Mouse (Mus musculus): ENCODE results near the gene Rps25.
"Not testable (repeated sequence)": the region's sequence is repeated elsewhere in the genome, so short reads cannot be mapped to it uniquely, and the experiment has no call there.

Gene Rps25

DNA sequence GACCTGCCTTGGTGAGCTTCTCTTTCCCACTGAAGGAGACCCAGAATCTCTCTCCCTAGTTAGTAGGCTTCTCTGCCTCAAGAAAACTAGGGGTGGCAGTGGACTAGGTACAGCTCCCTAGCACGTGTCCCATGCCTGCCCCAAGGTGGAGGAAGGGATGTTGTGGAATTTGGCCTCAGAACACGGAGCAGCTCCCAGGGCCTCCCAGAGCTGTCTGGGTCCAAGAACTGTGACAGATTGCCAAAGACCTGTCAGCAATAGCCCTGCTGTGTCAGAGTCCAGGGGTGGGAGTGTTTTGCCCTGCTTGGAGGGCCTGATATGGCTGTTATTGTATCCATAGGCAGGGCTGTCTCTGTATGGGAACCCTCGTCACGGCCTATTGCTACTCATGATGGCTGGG lies 5.9 kb upstream of the Rps25 start:
- DNase-seq (ENCODE audit: low spot score in 2 of 2) = no peak

GRCm38 (mm10) chr9:44405011-44405410 lies 1.9 kb upstream of the Rps25 start:
- no peak for DNase-seq (ENCODE audit: low spot score in 2 of 2)

DNA sequence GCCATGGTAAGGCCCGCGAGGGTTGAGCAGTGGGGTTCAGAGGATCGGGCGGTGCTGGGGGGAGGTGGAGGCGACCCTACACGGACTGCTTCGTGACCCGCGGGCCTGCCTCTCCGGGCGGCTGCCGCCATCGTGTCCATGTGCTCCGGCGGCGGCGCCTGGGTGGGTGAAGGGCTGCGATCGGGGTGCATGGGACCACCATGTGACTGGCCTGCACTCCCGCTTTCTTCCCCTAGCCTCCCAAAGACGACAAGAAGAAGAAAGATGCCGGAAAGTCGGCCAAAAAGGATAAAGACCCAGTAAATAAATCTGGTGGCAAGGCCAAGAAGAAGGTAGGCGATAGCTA lies 786 bp downstream of the Rps25 start:
- no peak for DNase-seq (ENCODE audit: low spot score in 2 of 2)

- not testable (repeated sequence) for DNase-seq (ENCODE audit: low spot score in 2 of 2)
Measured at GRCm38 (mm10) chr9:44408693-44409092, 1.8 kb downstream of the Rps25 start.

- DNase-seq (ENCODE audit: low spot score in 2 of 2) = no peak
Measured at GRCm38 (mm10) chr9:44410647-44411336, 3.9 kb downstream of the Rps25 start.

DNA sequence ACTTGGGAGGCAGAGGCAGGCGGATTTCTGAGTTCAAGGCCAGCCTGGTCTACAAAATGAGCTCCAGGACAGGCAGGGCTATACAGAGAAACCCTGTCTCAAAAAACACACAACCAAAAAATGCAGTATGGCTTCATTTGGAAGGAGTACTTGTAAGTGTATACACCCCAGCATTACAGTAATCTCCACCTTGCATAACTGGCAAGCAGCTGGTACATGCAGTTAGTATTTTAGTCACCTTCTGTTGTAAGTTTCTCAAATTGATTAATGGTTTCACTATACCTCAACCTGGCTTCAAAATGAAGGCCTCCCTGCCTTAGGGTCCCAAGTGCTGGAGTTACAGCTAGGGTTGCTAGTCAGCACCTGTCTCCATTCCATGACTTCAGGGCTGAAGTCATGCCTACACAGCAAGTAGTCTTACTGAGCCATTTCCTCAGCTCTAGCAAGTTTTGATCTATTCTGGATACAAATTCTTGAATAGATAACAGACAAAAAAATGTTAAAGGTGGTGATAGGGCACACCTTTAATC lies 4.7 kb downstream of the Rps25 start:
- no peak for DNase-seq (ENCODE audit: low spot score in 2 of 2)

- no peak for DNase-seq (ENCODE audit: low spot score in 2 of 2)
Measured at GRCm38 (mm10) chr9:44412306-44412705, 5.4 kb downstream of the Rps25 start.

- no peak for DNase-seq (ENCODE audit: low spot score in 2 of 2)
Measured at GRCm38 (mm10) chr9:44412781-44413180, 5.8 kb downstream of the Rps25 start.

- no peak for DNase-seq (ENCODE audit: low spot score in 2 of 2)
Measured at GRCm38 (mm10) chr9:44417156-44417891, 10.4 kb downstream of the Rps25 start.

- DNase-seq (ENCODE audit: low spot score in 2 of 2) = peak; percentile 82 to 91
Measured at GRCm38 (mm10) chr9:44417892-44418363, 11.0 kb downstream of the Rps25 start.

- DNase-seq (ENCODE audit: low spot score in 2 of 2) = no peak
Measured at GRCm38 (mm10) chr9:44418519-44419385, 11.8 kb downstream of the Rps25 start, which contains the start of gene Ccdc84. Gene Ccdc84, minus strand, starts transcription at chr9:44418569.

DNA sequence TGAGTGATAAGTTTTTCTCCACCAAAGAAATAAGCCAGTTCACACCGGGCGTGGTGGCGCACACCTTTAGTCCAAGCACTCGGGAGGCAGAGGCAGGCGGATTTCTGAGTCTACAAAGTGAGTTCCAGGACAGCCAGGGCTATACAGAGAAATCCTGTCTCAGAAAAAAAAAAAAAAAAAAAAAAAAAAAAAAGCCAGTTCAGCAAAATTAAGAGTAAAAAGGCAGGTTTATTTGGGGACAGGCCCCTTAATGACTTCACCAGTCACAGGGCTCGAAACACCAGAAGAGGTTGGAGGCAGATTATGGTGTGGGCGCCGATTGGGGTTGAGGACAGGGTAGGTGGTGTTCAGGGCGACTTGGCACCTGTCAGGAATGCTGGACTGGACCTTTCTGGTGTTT lies 12.8 kb downstream of the Rps25 start:
- not testable (repeated sequence) for DNase-seq (ENCODE audit: low spot score in 2 of 2)

DNA sequence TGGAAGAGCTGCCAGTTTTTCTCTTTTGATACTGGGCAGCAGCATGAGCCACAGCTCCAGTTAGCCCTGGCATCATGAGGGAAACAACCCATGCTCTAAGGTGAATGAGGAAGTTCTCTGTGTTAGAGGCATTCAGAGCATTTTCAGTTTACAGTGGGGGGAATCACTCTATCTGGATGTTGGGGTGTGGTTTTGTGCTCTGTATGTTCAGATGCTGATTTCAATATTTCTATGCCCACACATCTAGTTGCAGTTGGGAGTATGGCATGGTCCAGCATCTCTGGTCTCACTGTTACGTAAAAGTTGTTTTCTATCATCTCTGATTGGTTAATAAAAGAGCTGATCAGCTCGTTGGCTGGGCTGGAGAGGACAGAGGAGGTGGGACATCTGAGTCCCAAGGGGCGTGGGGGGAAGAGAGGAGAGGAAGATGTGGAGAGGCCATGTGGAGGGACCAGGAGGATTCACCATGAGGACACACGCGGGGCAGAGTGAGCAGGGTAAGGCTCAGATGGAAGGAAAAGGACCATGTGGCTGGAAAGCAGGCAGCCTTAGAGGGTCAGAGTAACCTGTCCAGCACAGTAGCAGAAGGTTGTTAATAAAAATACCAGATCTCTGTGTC lies 13.4 kb downstream of the Rps25 start:
- DNase-seq (ENCODE audit: low spot score in 2 of 2) = no peak

DNA sequence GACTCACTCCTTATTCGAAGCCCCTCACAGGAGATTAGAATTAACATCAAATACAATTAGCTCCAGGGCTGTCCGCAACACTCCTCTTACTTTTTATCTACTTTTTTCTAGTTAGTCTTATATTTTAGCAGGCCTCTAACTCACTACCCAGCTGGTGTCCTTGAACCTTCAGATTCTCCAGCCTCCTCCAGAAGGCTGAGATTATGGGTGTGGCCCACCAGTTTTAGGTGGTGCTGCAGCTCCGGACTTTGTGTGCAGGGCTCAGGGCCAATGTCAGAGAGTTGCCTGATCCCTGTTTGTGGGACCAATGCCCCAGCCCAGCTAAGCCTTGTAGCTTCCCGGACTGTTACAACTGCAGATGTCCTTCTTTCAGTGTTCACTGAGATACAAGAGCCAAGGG lies 16.6 kb downstream of the Rps25 start:
- DNase-seq (ENCODE audit: low spot score in 2 of 2) = no peak

GRCm38 (mm10) chr9:44432577-44433185 lies 25.7 kb downstream of the Rps25 start:
- DNase-seq (ENCODE audit: low spot score in 2 of 2) = no peak

- DNase-seq (ENCODE audit: low spot score in 2 of 2) = no peak
Measured at GRCm38 (mm10) chr9:44435747-44436146, 28.8 kb downstream of the Rps25 start.

DNA sequence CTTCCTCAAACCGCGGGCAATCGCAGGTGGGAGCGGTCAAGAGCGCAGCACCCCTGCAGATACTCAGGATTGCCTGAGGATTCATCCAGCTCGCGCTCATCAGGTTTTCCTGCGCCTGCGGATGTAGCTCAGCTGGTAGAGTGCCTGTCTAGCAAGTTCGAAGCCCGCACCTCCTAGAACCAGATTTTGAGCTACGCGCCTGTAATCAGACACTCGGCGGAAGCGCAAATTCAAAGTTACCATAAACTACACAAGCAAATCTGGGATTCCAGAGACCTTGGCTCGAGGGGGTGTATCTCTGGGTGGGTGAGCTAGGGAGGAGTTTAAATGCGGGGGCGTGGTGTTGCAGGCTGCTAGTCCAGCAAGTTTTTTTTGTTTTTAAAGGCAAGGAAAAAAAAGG lies 34.0 kb downstream of the Rps25 start, which contains the start of gene Foxr1:
TSS of gene Foxr1 (minus strand) at position 176 of the 400 bp plus-strand sequence.
- no peak for DNase-seq (ENCODE audit: low spot score in 2 of 2)

DNA sequence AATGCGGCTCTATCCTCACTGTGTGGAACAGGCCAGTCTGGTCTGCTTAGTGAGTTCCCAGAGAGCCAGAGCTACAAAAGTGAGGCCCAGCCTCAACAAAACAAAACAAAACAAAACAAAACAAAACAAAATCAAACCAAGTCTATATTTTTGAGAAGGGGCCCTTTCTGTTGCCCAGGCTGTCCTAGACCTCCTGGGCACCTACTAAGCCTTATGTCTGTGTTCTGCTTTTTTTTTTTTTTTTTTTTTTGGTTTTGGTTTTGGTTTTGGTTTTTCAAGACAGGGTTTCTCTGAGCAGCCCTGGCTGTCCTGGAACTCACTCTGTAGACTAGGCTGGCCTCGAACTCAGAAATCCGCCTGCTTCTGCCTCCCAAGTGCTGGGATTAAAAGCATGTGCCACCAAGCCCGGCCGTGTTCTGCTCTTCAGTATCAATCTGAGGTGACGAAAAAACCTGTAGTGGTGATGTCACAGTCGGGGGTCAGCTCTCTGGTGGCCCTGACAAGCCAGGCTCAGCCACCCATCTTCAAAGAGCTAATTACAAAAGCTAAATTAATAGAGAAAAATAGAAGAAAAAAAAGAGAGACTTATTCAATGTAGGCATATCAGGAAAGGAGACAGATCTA lies 37.6 kb downstream of the Rps25 start:
- DNase-seq (ENCODE audit: low spot score in 2 of 2) = not testable (repeated sequence)

DNA sequence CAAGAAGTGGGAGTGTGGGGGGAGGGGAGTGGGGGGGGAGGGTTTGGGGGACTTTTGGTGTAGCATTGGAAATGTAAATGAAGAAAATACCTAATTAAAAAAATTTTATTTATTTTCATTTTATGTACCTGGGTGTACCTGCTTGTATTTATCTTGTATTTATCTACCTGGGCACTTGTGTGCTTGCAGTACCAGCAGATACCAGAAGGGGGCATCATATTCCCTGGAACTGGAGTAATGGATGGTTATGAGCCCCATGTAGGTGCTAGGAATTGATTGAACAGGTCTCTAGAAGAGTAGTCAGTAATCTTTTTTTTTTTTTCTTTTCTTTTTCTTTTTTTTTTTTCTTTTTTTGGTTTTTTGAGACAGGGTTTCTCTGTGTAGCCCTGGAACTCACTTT lies 43.4 kb downstream of the Rps25 start:
- DNase-seq (ENCODE audit: low spot score in 2 of 2) = peak in 1 of 2 experiments; percentile 33

DNA sequence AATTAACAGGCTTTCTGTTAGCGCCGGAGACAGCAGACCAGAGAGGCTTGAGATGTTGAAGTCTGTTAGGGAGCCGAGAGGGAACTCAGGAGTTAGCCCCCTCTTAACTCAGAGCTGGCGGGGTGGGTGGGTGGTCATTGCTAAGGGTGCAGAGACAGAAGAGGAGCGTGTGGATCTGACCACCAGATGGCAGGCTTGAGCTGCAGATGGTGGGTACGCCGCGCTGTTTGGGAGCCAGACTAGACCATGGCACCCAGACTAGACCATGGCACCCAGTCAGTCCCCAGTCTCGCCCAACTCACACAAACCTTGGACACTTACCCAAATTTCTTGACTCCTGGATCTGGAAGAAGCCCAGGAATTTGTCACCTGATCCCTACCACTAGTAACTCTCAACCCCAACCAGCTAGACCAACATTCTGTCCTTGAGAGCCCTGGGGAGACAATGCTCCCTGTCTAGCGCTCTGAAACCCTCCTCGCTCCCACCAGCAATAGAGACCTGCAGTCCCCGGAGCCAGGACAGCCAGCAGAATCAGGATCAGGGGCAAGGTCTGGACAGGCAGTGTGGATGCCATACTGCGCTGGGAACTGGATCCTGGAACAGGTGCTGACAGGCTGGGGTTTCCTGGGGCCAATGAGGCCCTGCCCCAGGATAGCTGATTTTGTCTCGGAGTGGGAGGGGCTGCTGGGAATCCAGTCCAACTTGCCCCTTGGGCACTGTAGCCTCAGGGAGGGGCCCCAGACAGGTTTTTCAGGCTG lies 47.4 kb downstream of the Rps25 start:
- DNase-seq (ENCODE audit: low spot score in 2 of 2) = peak; percentile 61 to 91
